Comparison of ENCODE assay signal across 8 mouse cellular contexts in genomic region chr19:10190796-10191195, GRCm38 (mm10). TPM values are rescaled to one million over a fixed set of nuclear protein-coding genes. Genes with fewer than 3 reads are reported as not detected.
DNase-seq lines count a peak whose midpoint lies in the region; ATAC-seq and TF ChIP-seq lines count a peak whose summit lies in the region.
"Had no signal": no experiment of that assay in that cellular context is flagged by ENCODE, and none has a peak within 500 bp of the region (broad histone marks: within the 10 kb centered on the region; RNA-seq: fewer than 3 reads in every experiment).

No protein-coding gene starts in this region.

- H3K27me3 ChIP-seq in G1E (ENCODE audit: insufficient read depth, low read length) = no peaks in the 10 kb centered on the region
- H3K27me3 ChIP-seq: limb, embryonic 12.5 days had no signal

- ATAC-seq in G1E (ENCODE audit: extremely low read depth, insufficient number of reproducible peaks, low FRiP score, poor library complexity, severe bottlenecking) = no peak

- intact Hi-C loops in gastrocnemius, postnatal 36 days (cut with DNase I) = no loop called here

- peaks cover 91% of the 10 kb centered on the region for H3K4me1 ChIP-seq in G1E (ENCODE audit: insufficient read depth, low read depth, low read length)

- H3K4me3 ChIP-seq in G1E (ENCODE audit: low read depth, low read length) = no peak overlapping the region
- H3K4me3 ChIP-seq in layer of hippocampus, adult 2 months = no peak overlapping the region
- H3K4me3 ChIP-seq: limb, embryonic 12.5 days had no signal

- H3K9me3 ChIP-seq in G1E (replicated peaks) = no peaks in the 10 kb centered on the region
- H3K9me3 ChIP-seq: limb, embryonic 12.5 days had no signal

- peak; percentile 64 for DNase-seq in CD4-positive helper T cell, adult 2 months (ENCODE audit: low read depth, low spot score)
- DNase-seq in G1E (ENCODE audit: low spot score) = no peak
- peak; percentile 85 to 90 for DNase-seq in cerebellum, postnatal 14 days
- peak; percentile 58 to 72 for DNase-seq in gastrocnemius, postnatal 36 days
- peak; percentile 66 to 70 for DNase-seq in layer of hippocampus, adult 2 months (ENCODE audit: low spot score in 2 of 2)
- DNase-seq in lung, postnatal 10 days = peak; percentile 90
- peak; percentile 32 to 58 for DNase-seq in spleen, postnatal 36 days (ENCODE audit: low spot score in 2 of 2)

- peak; percentile 66 for TF ChIP-seq CTCF in G1E (IDR thresholded peaks at IDR 0.05; ENCODE audit: low read depth, low read length)
- TF ChIP-seq CTCF in layer of hippocampus, adult 2 months (conservative IDR thresholded peaks at IDR 0.05) = peak; percentile 91

- H3K36me3 ChIP-seq in G1E (replicated peaks) = peaks cover 100% of the 10 kb centered on the region

- peak overlapping the region; percentile 12; the same call in 1 of the 2 replicates for H3K27ac ChIP-seq in layer of hippocampus, adult 2 months
- H3K27ac ChIP-seq: limb, embryonic 12.5 days had no signal

RNA-seq across cellular contexts. Expression of gene Fads1, which starts 8.1 kb away (rescaled TPM):
- total RNA-seq in G1E (2014; fragmentation: Nextera tagmentation) = 366 and 403 TPM in 2 replicates
- 143 and 145 TPM in 2 replicates for total RNA-seq in G1E (2017)
- polyA plus RNA-seq in G1E (2012) = 298 and 307 TPM in 2 replicates
- 1 to 10 TPM; 5.3 to 6.3 TPM for total RNA-seq in gastrocnemius, postnatal 36 days (2021)
- 100 to 1,000 TPM; 191 to 198 TPM for total RNA-seq in layer of hippocampus, adult 2 months (2021)

RNA-seq across cellular contexts. Expression of gene Tmem258, which starts 13.0 kb away (rescaled TPM):
- total RNA-seq in G1E (2014; fragmentation: Nextera tagmentation) (24.2 and 40.3 TPM in 2 replicates), G1E (2017) (178 and 219 TPM in 2 replicates)
- 13.9 and 20.3 TPM in 2 replicates for polyA plus RNA-seq in G1E (2012)
- 10 to 100 TPM; 75.5 to 81.9 TPM for total RNA-seq in gastrocnemius, postnatal 36 days (2021)
- 10 to 100 TPM; 74.0 to 79.7 TPM for total RNA-seq in layer of hippocampus, adult 2 months (2021)

RNA-seq across cellular contexts. Expression of gene Fen1, which starts 13.2 kb away (rescaled TPM):
- 23.1 and 30.8 TPM in 2 replicates for total RNA-seq in G1E (2014; fragmentation: Nextera tagmentation)
- 167 and 180 TPM in 2 replicates for total RNA-seq in G1E (2017)
- polyA plus RNA-seq in G1E (2012) = 51.2 and 86.3 TPM in 2 replicates
- total RNA-seq in gastrocnemius, postnatal 36 days (2021) = 1 to 10 TPM; 3.1 to 3.9 TPM
- total RNA-seq in layer of hippocampus, adult 2 months (2021) = 10 to 100 TPM in 1 of 2 experiments, 1 to 10 TPM in 1; 9.6 to 12.2 TPM

RNA-seq across cellular contexts. Expression of gene Myrf, which starts 49.8 kb away (rescaled TPM):
- not detected in 2 replicates for total RNA-seq in G1E (2014; fragmentation: Nextera tagmentation)
- 0.12 and 0.22 TPM in 2 replicates for total RNA-seq in G1E (2017)
- polyA plus RNA-seq in G1E (2012) = not detected in 2 replicates
- total RNA-seq in gastrocnemius, postnatal 36 days (2021) = under 1 TPM in 1 of 2 experiments, not detected in 1; 0.08 TPM
- total RNA-seq in layer of hippocampus, adult 2 months (2021) = 10 to 100 TPM; 27.0 to 27.8 TPM

Comparison
In these comparisons a context has a peak if more than half of its experiments do, and no peak if none do; other contexts are left out.
1. RNA of gene Fads1, which starts 8.1 kb away (total RNA-seq): 143 to 403 TPM in G1E and 191 to 198 TPM in layer of hippocampus, adult 2 months; 5.3 to 6.3 TPM in gastrocnemius, postnatal 36 days; every median in the first group is over 10 times any median in the second.